Mouse (Mus musculus) brain, embryonic 14.5 days (tissue): ENCODE results near the gene Ttyh1.

Source experiments
- CTCF ChIP-seq: fragments of 200-500 bp; IDR thresholded peaks from 2 replicates; pipeline ENCODE4 v1.5.1; 2012; ENCODE audit warnings: inconsistent platforms, mild to moderate bottlenecking, moderate library complexity, borderline replicate concordance; ENCODE audit not compliant: insufficient read depth, insufficient read length; ENCODE audit errors: extremely low read depth
- POLR2A ChIP-seq: fragments of 200-500 bp; IDR thresholded peaks from 2 replicates; pipeline ENCODE4 v1.6.1; 2012; ENCODE audit warnings: mild to moderate bottlenecking, inconsistent platforms, borderline replicate concordance; ENCODE audit not compliant: poor library complexity, insufficient read depth, insufficient read length, severe bottlenecking; ENCODE audit errors: extremely low read depth

DNA sequence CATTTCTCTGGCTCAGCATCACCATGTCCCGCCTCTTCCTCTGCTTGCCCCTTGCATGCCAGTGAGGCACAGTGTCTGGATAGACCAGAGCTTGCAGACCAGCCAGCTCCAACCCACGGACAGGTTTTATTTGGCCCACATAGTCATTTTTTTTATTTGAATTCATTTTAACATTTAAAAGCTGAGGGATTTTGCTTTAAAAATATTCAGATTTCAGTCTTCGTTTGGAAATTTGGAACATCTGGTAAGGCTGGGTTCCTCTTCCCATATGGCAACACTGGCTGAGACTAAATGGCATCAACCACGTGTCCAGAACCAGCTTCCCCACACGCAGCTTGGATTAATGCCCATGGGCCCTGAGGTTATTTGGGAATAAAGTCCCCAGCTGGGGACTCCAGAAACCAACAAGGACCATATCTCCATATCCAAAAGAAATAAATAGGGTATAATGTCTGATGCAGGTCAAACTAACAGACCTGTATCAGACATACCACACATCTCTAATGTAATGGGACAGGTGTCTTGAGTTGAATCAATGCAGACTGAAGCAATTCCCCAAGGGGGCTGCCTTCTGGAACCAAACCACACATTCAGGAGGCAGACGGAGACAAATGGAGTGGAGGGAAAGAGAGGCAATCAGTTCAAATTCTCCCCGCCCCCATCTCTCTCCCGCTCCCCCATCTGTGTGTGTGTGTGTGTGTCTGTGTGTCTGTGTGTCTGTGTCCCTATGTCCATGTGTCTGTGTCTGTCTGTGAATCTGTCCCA lies 2.0 kb upstream of the Ttyh1 start:
- TF ChIP-seq POLR2A: no peak
- TF ChIP-seq CTCF: no peak
